Mouse (Mus musculus): ENCODE measurements around the gene H13.

- TF ChIP-seq CTCF (IDR thresholded peaks at IDR 0.05; ENCODE audit: control insufficient read depth, insufficient read depth, insufficient read length): no peak
- no peak for TF ChIP-seq USF1 (IDR thresholded peaks at IDR 0.05; ENCODE audit: low read depth)
- TF ChIP-seq CEBPB (IDR thresholded peaks at IDR 0.05; ENCODE audit: low read depth): no peak
- no peak for TF ChIP-seq MYOG (IDR thresholded peaks at IDR 0.05; ENCODE audit: control insufficient read depth, extremely low read depth, insufficient read length)
Observed at GRCm38 (mm10) chr2:152669639-152670484, 601 bp downstream of the H13 start.

Data from C2C12 (cell line).